Mouse (Mus musculus): ENCODE results near the gene Ttk.

DNA sequence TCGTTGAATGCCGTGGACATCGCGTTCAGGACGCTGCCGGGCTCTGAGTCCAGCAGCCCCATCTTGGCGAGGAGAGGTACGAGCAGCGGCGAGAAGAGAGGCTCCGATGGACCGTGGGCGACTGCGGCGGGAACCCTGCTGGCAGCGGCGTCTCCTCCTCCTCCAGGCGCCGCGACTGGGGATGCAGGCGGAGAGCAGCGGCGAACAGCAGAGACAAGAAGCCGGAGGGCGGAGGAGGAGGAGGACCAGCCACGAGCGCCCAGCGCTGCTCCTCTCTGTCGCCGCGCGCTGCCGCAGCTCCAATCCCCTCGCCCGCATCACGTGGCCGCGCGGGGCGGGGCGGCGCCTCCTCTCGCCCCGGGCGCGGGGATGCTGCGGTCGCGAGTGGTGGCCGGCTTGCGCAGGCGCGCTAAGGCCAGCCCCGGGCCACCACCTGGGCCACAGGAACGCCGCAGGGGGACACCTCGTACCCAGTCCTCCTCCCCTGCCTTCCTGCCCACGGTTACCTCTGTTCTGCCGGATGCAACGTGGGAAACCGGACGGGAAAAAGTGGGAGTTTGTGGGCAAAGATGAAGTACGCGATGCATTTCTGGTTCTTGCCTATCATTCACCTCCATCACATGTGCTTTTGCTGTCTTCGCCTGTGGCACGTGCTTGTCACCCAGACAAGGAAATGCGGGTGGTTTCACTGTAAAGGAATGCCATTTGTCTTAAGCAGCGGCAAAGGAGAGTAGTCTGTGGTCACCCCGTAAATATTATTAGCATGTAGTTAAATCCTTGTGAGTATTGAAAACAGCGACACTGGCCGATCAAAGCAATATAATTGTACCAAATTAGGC, 28.3 kb upstream of the Ttk start, which contains the start of gene Elovl4:
- no peak for TF ChIP-seq CTCF (IDR thresholded peaks at IDR 0.05; ENCODE audit: control insufficient read depth, insufficient read depth, insufficient replicate concordance, low read depth, low read length)
- TF ChIP-seq POLR2A (IDR thresholded peaks at IDR 0.05; ENCODE audit: control insufficient read depth, low read depth, low read length), result no peak
